Mouse (Mus musculus) stomach, postnatal 0 days (tissue): ENCODE data around the gene Clpp.

Source experiments
- CTCF ChIP-seq: IDR thresholded peaks from 2 replicates; pipeline ENCODE4 v1.5.1; 2016; ENCODE audit warnings: antibody characterized with exemption, low read depth, mild to moderate bottlenecking, moderate library complexity
- EP300 ChIP-seq: optimal IDR thresholded peaks from 2 replicates; pipeline ENCODE3; 2016; ENCODE audit warnings: antibody characterized with exemption

DNA sequence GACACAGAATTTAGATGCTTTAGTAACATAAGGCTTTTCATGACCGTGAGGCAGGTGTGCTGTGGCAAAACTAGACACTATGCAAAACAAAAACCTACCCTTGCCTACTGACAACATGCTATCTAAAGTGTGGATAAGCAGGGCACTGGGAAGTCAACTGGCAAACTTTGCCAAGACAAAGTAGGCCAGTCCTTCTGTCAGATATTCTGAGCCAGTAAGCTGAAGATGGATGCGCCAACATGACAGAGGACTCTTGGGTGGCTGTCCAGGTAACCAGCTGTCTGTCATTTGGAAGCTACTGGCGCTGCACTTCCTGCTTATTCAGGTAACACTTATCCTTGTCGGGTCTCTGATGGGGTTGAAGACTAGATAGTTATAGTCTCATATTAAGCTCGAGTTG lies 20.0 kb upstream of the Clpp start:
- TF ChIP-seq CTCF (no peak), EP300 (no peak)
